Mouse (Mus musculus) limb, embryonic 14.5 days (tissue): ENCODE measurements around the gene Ksr1. TPM values are rescaled to one million over a fixed set of nuclear protein-coding genes. Genes with fewer than 3 reads are reported as not detected.

Experiments
- ATAC-seq: fragments of 200-750 bp; cut with Nextera tagmentation; 2 replicates; pipeline ENCODE4 v1.8.0; 2017; ENCODE audit warnings: low read depth, moderate number of reproducible peaks, moderate TSS enrichment; ENCODE audit not compliant: low FRiP score
- DNase-seq: peaks from one replicate; pipeline ENCODE4 v3.0.0-alpha.2; 2015; ENCODE audit warnings: low spot score
- H3K27ac ChIP-seq: fragments of 300-500 bp; sonication (generic); replicated peaks from 2 replicates; pipeline ENCODE4 v1.5.1; 2014; ENCODE audit warnings: low read depth, mild to moderate bottlenecking, low read length, moderate library complexity, mixed read lengths
- H3K27me3 ChIP-seq: fragments of 300-500 bp; sonication (generic); 2 replicates; pipeline ENCODE4 v1.6.1; 2014; ENCODE audit warnings: low read length, mixed read lengths; ENCODE audit not compliant: control insufficient read depth, insufficient read depth
- H3K36me3 ChIP-seq: fragments of 300-500 bp; sonication (generic); 2 replicates; pipeline ENCODE4 v1.6.1; 2014; ENCODE audit warnings: mild to moderate bottlenecking, low read length, moderate library complexity, mixed read lengths; ENCODE audit not compliant: control insufficient read depth, insufficient read depth
- H3K4me1 ChIP-seq: fragments of 300-500 bp; sonication (generic); 2 replicates; pipeline ENCODE4 v1.6.1; 2014; ENCODE audit warnings: antibody characterized with exemption, low read length, mixed read lengths; ENCODE audit not compliant: control insufficient read depth, insufficient read depth
- H3K4me2 ChIP-seq: fragments of 300-500 bp; sonication (generic); replicated peaks from 2 replicates; pipeline ENCODE4 v1.6.1; 2014; ENCODE audit warnings: low read depth, mild to moderate bottlenecking, low read length, moderate library complexity; ENCODE audit not compliant: severe bottlenecking
- H3K4me3 ChIP-seq: fragments of 300-500 bp; sonication (generic); replicated peaks from 2 replicates; pipeline ENCODE4 v1.5.1; 2014; ENCODE audit warnings: low read length
- H3K9ac ChIP-seq: fragments of 300-500 bp; sonication (generic); 2 replicates; pipeline ENCODE4 v1.6.1; 2014; ENCODE audit warnings: mild to moderate bottlenecking, low read depth, low read length, moderate library complexity; ENCODE audit not compliant: severe bottlenecking
- H3K9me3 ChIP-seq: fragments of 300-500 bp; sonication (generic); 2 replicates; pipeline ENCODE4 v1.6.1; 2016; ENCODE audit warnings: low read length; ENCODE audit not compliant: control insufficient read depth
- POLR2A ChIP-seq: fragments of 200-500 bp; IDR thresholded peaks from 2 replicates; pipeline ENCODE4 v1.8.0; 2012; ENCODE audit warnings: inconsistent platforms, mild to moderate bottlenecking, moderate library complexity, borderline replicate concordance; ENCODE audit not compliant: insufficient read depth, insufficient read length; ENCODE audit errors: extremely low read depth
- WGBS: fragments of 180-500 bp; shearing (Covaris S2); extraction: QIAGEN DNeasy Blood & Tissue Kit; methylation state at CpG from one replicate; pipeline ENCODE4 v1.1.7; 2014; 5-methylcytosine and 5-hydroxymethylcytosine counted together
- polyA plus RNA-seq, 2 experiments: library from polyadenylated mRNA; depleted of rRNA in 1 of 2; stranded (reverse) in 1 of 2; unstranded in 1 of 2; fragments of >200 nt; fragmentation: Nextera tagmentation in 1 of 2; extraction: Ambion mirVana in 1 of 2; gene quantifications; 2 replicates each; pipeline versions ENCODE4 v1.2.1 to v1.2.3; 2012 to 2014

The Ksr1 gene
- polyA plus RNA-seq, 2 experiments: 8.2 to 24.1 TPM

DNA sequence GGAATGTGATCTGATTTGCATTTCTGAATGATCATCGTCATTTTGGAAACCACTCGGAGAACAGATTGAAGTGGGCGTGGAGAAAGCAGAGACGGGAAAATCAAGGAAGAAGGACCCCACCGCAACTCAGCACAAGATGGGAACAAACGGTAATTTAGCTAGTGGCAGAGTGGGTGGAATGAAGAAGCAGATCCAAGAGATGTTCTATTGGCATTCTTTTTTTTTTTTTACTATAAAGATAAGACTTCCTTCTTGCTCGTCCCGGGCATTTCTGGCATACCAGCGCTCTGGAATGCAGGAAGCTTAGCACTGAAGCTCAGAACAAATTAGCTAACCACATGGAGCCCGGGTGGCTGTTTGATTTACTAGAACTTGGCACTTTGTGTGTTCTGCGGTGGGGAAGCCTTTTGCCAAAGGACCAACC is 63.2 kb downstream of the Ksr1 start:
- WGBS: 50% methylated on average over 11 of the region's 11 CpGs
- no peaks in the 10 kb centered on the region for H3K36me3 ChIP-seq
- no peak overlapping the region for H3K9ac ChIP-seq
- H3K4me3 ChIP-seq: no peak overlapping the region
- peaks cover 19% of the 10 kb centered on the region; the same call in 1 of the 2 replicates for H3K4me1 ChIP-seq
- no peaks in the 10 kb centered on the region for H3K27me3 ChIP-seq
- H3K4me2 ChIP-seq: no peak overlapping the region
- no peaks in the 10 kb centered on the region for H3K9me3 ChIP-seq
- no peak overlapping the region for H3K27ac ChIP-seq
- TF ChIP-seq POLR2A: no peak
- no peak for ATAC-seq
- peak; percentile 30 for DNase-seq

DNA sequence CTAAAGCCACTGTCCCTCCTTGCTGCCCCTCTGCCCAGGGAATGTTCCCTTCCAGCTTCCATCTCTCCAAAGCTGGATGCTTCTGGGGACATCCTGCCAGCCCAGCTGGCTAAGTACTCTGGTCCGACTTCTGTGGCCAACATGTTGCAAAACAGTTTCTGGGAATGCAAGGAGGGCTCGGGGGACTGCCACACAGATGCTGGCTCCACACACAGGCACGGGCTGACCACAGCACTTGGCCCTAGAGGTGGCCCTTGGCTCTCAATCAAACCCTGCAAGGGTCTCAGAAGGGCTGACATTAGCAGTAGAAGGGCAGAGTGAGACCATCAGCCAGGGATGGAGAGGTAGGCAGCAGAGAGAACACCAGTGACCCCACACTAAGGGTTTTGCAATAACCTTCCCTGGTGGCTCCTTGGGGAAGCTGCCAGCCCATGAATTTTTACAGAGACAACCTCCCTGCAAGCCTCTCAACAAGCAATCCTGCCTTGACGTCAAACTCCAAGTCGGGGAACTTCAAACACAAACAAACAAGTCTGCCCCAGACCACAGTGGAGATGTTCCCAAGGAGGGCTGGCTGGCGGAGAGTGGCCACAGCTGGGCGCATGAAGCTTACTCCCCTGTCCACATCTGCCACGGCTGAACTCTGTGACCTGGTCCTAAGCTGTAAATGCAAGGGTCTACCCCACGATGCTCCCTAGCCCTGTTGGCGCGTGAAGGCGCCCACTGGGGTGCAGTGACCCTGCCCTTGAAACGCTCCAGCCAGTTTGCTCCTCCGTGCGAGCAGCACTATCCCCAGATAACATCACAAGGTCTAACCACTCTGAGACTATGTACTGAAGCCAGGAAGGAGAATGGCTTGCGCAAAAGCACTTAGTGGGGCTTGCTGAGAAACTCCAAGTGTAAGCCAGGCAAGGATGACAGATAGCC is 65.0 kb downstream of the Ksr1 start:
- Histone ChIP-seq H3K4me3 (no peak overlapping the region), H3K36me3 (no peaks in the 10 kb centered on the region), H3K4me2 (no peak overlapping the region), H3K9ac (no peak overlapping the region), H3K4me1 (peaks cover 24% of the 10 kb centered on the region), H3K9me3 (no peaks in the 10 kb centered on the region), H3K27ac (no peak overlapping the region), H3K27me3 (no peaks in the 10 kb centered on the region)
- TF ChIP-seq POLR2A: no peak
- ATAC-seq (no peak), DNase-seq (no peak)
- 61% methylated on average over 16 of the region's 16 CpGs for WGBS

DNA sequence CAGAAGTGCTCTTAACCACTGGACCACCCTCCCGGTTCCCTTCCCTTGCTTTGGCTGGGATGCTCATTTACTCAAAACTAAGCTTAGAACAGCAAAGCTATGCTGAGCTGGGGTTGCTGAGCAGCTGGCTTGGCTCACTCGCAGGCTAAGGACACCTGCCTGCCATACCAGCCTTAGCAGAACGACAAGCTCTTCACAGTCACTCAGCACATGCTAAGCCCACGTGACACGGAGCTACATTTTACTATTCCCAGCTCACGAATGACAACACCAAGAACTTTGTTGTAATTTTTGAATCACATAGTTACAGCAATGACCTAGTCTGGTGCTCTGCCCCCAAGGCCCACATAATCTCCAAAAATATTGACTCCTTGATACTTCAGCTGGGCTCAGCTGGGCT is 66.1 kb downstream of the Ksr1 start:
- no peaks in the 10 kb centered on the region for H3K9me3 ChIP-seq
- H3K4me3 ChIP-seq: no peak overlapping the region
- H3K27me3 ChIP-seq: no peaks in the 10 kb centered on the region
- H3K4me1 ChIP-seq: peaks cover 32% of the 10 kb centered on the region
- DNase-seq (no peak), ATAC-seq (peak; percentile 48)
- no peak for TF ChIP-seq POLR2A
- 81% methylated on average over 6 of the region's 6 CpGs for WGBS
- no peak overlapping the region for H3K9ac ChIP-seq
- H3K36me3 ChIP-seq: no peaks in the 10 kb centered on the region
- no peak overlapping the region for H3K27ac ChIP-seq
- H3K4me2 ChIP-seq: no peak overlapping the region

DNA sequence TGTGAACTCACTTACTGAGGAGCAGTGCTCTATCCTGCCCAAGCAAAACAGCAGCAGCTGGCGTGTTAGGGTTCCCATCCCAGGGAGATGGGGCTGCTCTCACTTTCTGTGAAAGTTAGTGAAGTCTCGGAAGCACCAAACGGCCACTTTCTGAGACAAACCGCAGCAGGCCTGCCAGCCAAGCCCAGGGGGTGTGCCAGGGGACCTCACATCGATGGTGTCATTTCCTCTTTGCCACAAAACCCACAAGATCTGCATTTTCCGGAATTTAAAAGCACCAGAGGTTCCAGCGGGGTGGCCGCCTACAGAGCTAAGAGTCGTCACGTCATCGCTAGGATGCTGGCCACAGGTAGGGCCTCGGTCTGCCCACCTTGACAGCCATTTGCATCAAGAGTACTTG is 69.7 kb downstream of the Ksr1 start:
- Histone ChIP-seq H3K27me3 (no peaks in the 10 kb centered on the region), H3K27ac (no peak overlapping the region), H3K4me2 (no peak overlapping the region), H3K9ac (no peak overlapping the region), H3K36me3 (no peaks in the 10 kb centered on the region; the same call in 1 of the 2 replicates), H3K4me3 (no peak overlapping the region), H3K9me3 (no peaks in the 10 kb centered on the region), H3K4me1 (peaks cover 21% of the 10 kb centered on the region)
- DNase-seq: no peak
- no peak for ATAC-seq
- WGBS: 58% methylated on average over 12 of the region's 12 CpGs
- TF ChIP-seq POLR2A: no peak

DNA sequence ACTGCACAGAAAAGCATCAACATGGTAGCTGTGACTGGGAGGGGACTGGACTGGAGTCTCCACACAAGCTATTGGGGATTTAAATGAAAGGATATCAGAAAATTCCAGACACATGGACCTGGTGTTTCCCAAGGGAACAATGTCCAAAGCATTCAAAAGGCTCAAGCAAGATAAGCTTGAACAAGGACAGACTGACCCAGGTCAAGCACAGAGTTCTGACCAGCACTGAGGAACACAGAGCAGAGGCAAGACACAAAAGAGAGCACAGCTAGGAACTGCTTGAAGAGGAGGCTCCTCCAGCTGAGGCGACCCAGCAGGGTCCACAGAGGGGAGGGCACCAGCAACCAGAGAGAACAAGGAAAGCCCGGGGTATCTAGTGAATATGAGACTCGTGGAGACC is 71.2 kb downstream of the Ksr1 start:
- Histone ChIP-seq H3K36me3 (no peaks in the 10 kb centered on the region; the same call in 1 of the 2 replicates), H3K4me1 (peaks cover 13% of the 10 kb centered on the region), H3K27ac (no peak overlapping the region), H3K4me2 (no peak overlapping the region), H3K9me3 (no peaks in the 10 kb centered on the region), H3K27me3 (no peaks in the 10 kb centered on the region), H3K4me3 (no peak overlapping the region), H3K9ac (no peak overlapping the region)
- no peak for ATAC-seq
- no peak for DNase-seq
- WGBS: 70% methylated on average over 3 of the region's 3 CpGs
- no peak for TF ChIP-seq POLR2A
